Mouse (Mus musculus): ENCODE data around the gene Zfp367. TPM values are rescaled to one million over a fixed set of nuclear protein-coding genes. Genes with fewer than 3 reads are reported as not detected.
A peak's percentile ranks its signal among the peaks of the same experiment; 100 is the strongest.

Gene Zfp367
- polyA plus RNA-seq, 1 experiment from 2014 or later, result 15.6 TPM

DNA sequence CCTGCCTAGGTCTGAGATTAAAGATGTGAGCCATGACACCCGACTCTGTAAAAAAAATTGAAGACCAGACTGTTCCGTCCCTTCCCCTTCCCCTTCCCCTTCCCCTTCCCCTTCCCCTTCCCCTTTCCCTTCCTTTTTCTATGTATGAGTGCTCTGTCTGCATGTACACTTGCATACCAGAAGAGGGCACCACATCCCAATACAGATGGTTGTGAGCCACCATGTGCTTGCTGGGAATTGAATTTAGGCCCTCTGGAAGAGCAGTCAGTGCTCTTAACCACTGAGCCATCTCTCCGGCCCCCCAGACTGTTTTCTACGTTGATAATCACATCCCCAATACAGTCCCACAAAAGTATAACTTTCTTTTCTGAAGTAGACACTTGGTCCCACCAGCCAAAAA, 27.3 kb upstream of the Zfp367 start:
- Histone ChIP-seq H3K4me2 (no peak overlapping the region), H3K9ac (no peak overlapping the region), H3K4me3 (no peak overlapping the region), H3K4me1 (no peaks in the 10 kb centered on the region), H3K36me3 (peaks cover 60% of the 10 kb centered on the region), H3K27me3 (no peaks in the 10 kb centered on the region), H3K9me3 (no peaks in the 10 kb centered on the region), H3K27ac (no peak overlapping the region)
- ATAC-seq (ENCODE audit: insufficient number of reproducible peaks, insufficient read depth, low FRiP score, low TSS enrichment, low read depth), result no peak
- 91% methylated on average over 4 of the region's 4 CpGs for WGBS

DNA sequence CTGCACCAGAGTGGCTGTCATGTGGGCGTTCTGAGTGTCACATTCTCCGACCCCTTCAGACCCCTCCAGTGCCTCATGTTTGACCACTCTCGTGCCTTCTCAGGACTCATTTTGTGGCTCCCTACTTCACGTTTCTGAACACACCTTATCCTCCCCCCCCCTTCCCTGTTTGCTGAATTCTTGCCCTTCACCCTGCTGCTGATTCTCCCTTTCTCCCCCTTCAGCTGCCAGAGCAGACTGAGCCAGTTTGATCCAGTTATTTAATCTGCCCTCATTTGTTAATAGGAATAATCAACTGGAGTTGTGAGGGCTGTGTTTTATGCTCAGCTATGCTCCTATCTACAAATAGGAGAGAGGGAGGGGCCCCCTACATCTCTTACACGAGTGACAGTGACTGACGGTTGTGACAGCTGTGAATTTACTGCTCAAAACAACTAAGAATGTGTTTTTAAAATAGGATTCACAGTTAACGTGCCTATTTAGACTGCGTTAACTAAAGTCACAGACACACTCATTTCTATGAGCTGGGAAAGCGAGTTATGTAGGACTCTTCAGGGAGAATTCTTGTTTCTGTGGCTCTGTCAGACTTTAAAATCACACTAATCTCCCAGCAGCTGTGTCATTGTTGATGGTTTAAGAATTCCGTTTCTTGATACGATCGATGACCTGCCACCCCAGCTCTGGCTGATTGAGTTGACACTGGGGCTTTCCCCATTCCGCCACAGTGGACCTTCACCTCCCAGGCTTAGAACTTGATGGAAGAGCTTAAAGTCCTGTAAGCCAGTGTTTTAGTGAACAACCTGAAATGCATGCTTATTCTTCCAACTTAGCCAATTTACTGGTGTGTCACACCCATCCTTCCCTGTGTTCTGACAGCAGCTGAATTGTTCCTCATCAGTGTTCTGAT, 26.0 kb upstream of the Zfp367 start:
- Histone ChIP-seq H3K4me3 (no peak overlapping the region), H3K36me3 (peaks cover 62% of the 10 kb centered on the region), H3K4me1 (no peaks in the 10 kb centered on the region), H3K4me2 (no peak overlapping the region), H3K27me3 (no peaks in the 10 kb centered on the region), H3K9me3 (no peaks in the 10 kb centered on the region), H3K27ac (no peak overlapping the region), H3K9ac (no peak overlapping the region)
- 72% methylated on average over 13 of the region's 13 CpGs for WGBS
- no peak for ATAC-seq (ENCODE audit: insufficient number of reproducible peaks, insufficient read depth, low FRiP score, low TSS enrichment, low read depth)

- no peaks in the 10 kb centered on the region for H3K4me1 ChIP-seq
- H3K4me2 ChIP-seq, result no peak overlapping the region
- H3K9me3 ChIP-seq, result no peaks in the 10 kb centered on the region; the same call in 1 of the 2 replicates
- 72% methylated on average over 7 of the region's 7 CpGs for WGBS
- H3K27ac ChIP-seq, result no peak overlapping the region
- no peaks in the 10 kb centered on the region for H3K27me3 ChIP-seq
- ATAC-seq (ENCODE audit: insufficient number of reproducible peaks, insufficient read depth, low FRiP score, low TSS enrichment, low read depth), result no peak
- no peak overlapping the region for H3K9ac ChIP-seq
- H3K36me3 ChIP-seq, result peaks cover 65% of the 10 kb centered on the region
- no peak overlapping the region for H3K4me3 ChIP-seq
These were observed 25.0 kb upstream of the Zfp367 start for GRCm38 (mm10) chr13:64178000-64178399.

DNA sequence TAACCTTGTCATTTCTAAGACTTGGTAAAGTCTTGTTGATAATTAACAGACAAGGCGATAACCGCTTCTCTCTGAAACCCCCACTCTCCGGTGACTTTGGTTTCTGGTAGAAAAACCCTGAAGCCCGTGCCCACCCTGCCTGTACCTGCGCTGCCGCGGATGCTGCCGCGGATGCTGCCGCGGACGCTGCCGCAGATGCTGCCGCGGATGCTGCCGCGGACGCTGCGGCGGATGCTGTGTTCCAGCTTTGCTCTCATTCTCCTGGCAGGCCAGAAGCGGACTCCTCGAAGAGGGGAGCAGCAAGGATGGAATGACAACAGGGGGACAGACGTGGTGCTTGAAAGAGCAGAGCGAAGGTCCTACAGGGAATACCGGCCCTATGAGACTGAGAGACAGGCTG, 16.7 kb upstream of the Zfp367 start:
- H3K27me3 ChIP-seq, result no peaks in the 10 kb centered on the region
- H3K36me3 ChIP-seq, result peaks cover 83% of the 10 kb centered on the region
- H3K4me3 ChIP-seq, result no peak overlapping the region
- ATAC-seq (ENCODE audit: insufficient number of reproducible peaks, insufficient read depth, low FRiP score, low TSS enrichment, low read depth), result no peak
- peaks cover 66% of the 10 kb centered on the region for H3K9me3 ChIP-seq
- no peak overlapping the region for H3K4me2 ChIP-seq
- no peaks in the 10 kb centered on the region for H3K4me1 ChIP-seq
- 98% methylated on average over 25 of the region's 25 CpGs for whole genome bisulfite sequencing
- H3K9ac ChIP-seq, result no peak overlapping the region
- no peak overlapping the region for H3K27ac ChIP-seq

DNA sequence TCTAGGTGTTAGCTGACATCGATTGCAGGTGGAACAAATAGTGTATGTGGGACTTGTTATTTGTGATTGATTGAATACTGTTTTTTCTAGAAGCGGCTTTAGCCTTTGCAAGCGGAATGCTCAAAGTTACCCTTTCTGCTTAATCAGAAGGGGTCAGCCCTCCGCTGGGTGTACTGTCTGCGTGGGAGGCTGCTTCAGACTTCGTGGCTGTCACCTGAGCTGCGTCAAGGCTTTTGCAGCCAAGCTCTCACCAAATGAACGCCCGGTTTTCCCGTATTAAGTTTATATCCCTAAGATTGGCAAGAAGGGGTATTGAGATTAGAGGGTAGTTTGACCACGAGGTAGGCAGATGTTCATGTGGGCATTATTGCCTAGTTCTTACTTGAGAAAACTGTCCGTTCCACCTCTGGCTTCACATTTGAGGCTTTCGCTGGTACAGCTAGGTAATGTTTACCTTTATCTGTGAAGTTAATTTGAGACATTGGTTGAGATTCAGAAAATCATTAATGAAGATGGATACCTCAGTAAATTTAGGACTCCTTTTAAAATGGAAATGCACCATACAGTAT, 10.2 kb upstream of the Zfp367 start:
- Histone ChIP-seq H3K36me3 (peaks cover 23% of the 10 kb centered on the region), H3K9ac (peak overlapping the region; percentile 91), H3K9me3 (peaks cover 30% of the 10 kb centered on the region), H3K4me1 (peaks cover 16% of the 10 kb centered on the region), H3K27me3 (no peaks in the 10 kb centered on the region), H3K4me3 (peak overlapping the region; percentile 89), H3K27ac (no peak overlapping the region), H3K4me2 (peak overlapping the region; percentile 97)
- WGBS, result 29% methylated on average over 13 of the region's 13 CpGs
- ATAC-seq (ENCODE audit: insufficient number of reproducible peaks, insufficient read depth, low FRiP score, low TSS enrichment, low read depth), result no peak

DNA sequence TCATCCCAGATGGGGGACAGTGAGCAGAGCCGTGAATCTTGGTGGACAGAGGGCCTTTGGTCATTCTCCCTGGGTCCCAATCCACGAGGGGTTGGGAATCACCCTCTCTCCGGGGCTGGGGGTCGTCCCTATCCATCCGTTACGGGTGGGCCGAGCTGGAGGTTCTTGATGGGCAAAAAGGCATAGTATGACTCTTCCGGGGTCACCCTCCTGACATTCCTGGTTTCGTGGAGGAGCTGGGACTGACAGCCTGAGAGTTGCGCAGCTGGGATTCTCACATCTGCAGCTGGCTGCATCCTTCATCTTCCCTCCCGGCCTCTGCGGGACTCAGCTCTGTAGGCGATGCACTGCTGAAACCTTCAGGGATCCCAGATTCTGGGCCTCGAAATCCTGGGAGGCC, 9.6 kb upstream of the Zfp367 start:
- peaks cover 20% of the 10 kb centered on the region for H3K36me3 ChIP-seq
- no peaks in the 10 kb centered on the region for H3K27me3 ChIP-seq
- H3K4me2 ChIP-seq, result peak overlapping the region; percentile 97
- 0 out of 2 replicates have a peak, but pooled peaks have one; percentile 3 for ATAC-seq (ENCODE audit: insufficient number of reproducible peaks, insufficient read depth, low FRiP score, low TSS enrichment, low read depth)
- peak overlapping the region; percentile 91 for H3K9ac ChIP-seq
- H3K4me1 ChIP-seq, result peaks cover 16% of the 10 kb centered on the region
- 3% methylated on average over 14 of the region's 14 CpGs for WGBS
- peak overlapping the region; percentile 89 for H3K4me3 ChIP-seq
- H3K9me3 ChIP-seq, result peaks cover 29% of the 10 kb centered on the region
- no peak overlapping the region for H3K27ac ChIP-seq

- under 1% methylated on average over 69 of the region's 71 CpGs for WGBS
- peak overlapping the region; percentile 91 for H3K9ac ChIP-seq
- peak overlapping the region; percentile 89 for H3K4me3 ChIP-seq
- peak overlapping the region; percentile 97 for H3K4me2 ChIP-seq
- H3K9me3 ChIP-seq, result peaks cover 24% of the 10 kb centered on the region
- peak overlapping the region; percentile 84 for H3K27ac ChIP-seq
- ATAC-seq (ENCODE audit: insufficient number of reproducible peaks, insufficient read depth, low FRiP score, low TSS enrichment, low read depth), result peak; percentile 57; the same call in 1 of the 2 replicates
- no peaks in the 10 kb centered on the region for H3K27me3 ChIP-seq
- peaks cover 17% of the 10 kb centered on the region for H3K36me3 ChIP-seq
- H3K4me1 ChIP-seq, result peaks cover 16% of the 10 kb centered on the region
These were observed 9.1 kb upstream of the Zfp367 start for GRCm38 (mm10) chr13:64161916-64162611.

- ATAC-seq (ENCODE audit: insufficient number of reproducible peaks, insufficient read depth, low FRiP score, low TSS enrichment, low read depth), result peak; percentile 98
- WGBS, result under 1% methylated on average over 31 of the region's 31 CpGs
These were observed 8.5 kb upstream of the Zfp367 start, which contains the start of gene Habp4 for GRCm38 (mm10) chr13:64161548-64161915. Gene Habp4 (plus strand): TSS chr13:64161824.

GRCm38 (mm10) chr13:64156966-64157365, 4.0 kb upstream of the Zfp367 start:
- Histone ChIP-seq H3K4me1 (peaks cover 17% of the 10 kb centered on the region), H3K4me2 (no peak overlapping the region), H3K9me3 (no peaks in the 10 kb centered on the region), H3K9ac (no peak overlapping the region), H3K27ac (no peak overlapping the region), H3K4me3 (no peak overlapping the region), H3K36me3 (no peaks in the 10 kb centered on the region), H3K27me3 (no peaks in the 10 kb centered on the region)
- ATAC-seq (ENCODE audit: insufficient number of reproducible peaks, insufficient read depth, low FRiP score, low TSS enrichment, low read depth), result no peak

More at GRCm38 (mm10) chr13:64161548-64161915, 8.5 kb upstream of the Zfp367 start, which contains the start of gene Habp4:
- Histone ChIP-seq H3K36me3 (peaks cover 12% of the 10 kb centered on the region), H3K4me3 (peak within 1 kb of the TSS; percentile 89), H3K9me3 (peaks cover 18% of the 10 kb centered on the region), H3K27ac (peak within 1 kb of the TSS; percentile 84), H3K4me2 (peak within 1 kb of the TSS; percentile 97), H3K4me1 (peaks cover 16% of the 10 kb centered on the region), H3K27me3 (no peaks in the 10 kb centered on the region), H3K9ac (peak within 1 kb of the TSS; percentile 91)

DNA sequence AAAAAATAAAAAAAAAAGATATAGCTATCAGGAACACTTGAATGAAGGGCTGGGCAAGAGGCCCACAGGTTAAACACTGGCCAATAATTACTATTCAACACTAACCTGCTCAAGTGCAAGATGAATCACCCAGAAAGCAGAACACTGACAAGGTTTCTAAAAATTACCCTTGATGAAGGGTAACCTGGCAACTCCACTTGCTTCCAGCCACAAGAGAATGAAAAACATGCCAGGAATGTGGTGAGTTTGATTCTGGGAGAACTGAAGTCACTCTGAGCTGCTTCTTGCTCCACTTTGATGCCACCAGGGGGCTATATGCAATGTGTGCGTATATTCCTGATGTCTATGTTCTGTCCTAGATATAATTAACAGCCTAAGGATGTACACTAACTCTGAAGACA, 2.2 kb upstream of the Zfp367 start:
- no peak for ATAC-seq (ENCODE audit: insufficient number of reproducible peaks, insufficient read depth, low FRiP score, low TSS enrichment, low read depth)
- peaks cover 28% of the 10 kb centered on the region for H3K4me1 ChIP-seq
- H3K27me3 ChIP-seq, result no peaks in the 10 kb centered on the region
- H3K27ac ChIP-seq, result no peak overlapping the region
- no peak overlapping the region for H3K9ac ChIP-seq
- H3K36me3 ChIP-seq, result no peaks in the 10 kb centered on the region
- no peak overlapping the region; the same call in 1 of the 2 replicates for H3K4me2 ChIP-seq
- no peak overlapping the region for H3K4me3 ChIP-seq
- no peaks in the 10 kb centered on the region for H3K9me3 ChIP-seq
- WGBS, result 6% methylated on average over 1 of the region's 1 CpGs

DNA sequence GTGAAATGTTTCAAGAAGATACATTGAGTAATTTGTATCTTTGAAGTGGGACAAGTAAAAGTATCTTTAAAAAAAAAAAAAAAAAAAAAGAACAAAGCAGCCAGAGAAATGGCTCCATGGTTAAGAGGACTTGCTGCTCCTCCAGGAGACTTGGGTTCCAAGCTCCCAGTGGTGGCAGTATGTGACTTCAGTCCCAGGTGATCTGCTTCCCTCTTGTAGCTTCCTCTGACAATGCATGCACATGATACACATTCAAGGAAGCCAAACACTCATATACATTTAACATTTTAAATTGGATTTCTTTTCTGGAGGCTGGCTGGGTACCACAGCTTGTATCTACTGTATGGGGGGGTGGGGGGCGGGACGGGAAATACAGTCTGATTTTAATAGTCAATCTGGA, 1.6 kb upstream of the Zfp367 start:
- Histone ChIP-seq H3K27ac (no peak overlapping the region), H3K36me3 (no peaks in the 10 kb centered on the region), H3K4me2 (no peak overlapping the region), H3K4me1 (peaks cover 32% of the 10 kb centered on the region), H3K4me3 (no peak overlapping the region), H3K27me3 (no peaks in the 10 kb centered on the region), H3K9ac (no peak overlapping the region), H3K9me3 (no peaks in the 10 kb centered on the region)
- no peak for ATAC-seq (ENCODE audit: insufficient number of reproducible peaks, insufficient read depth, low FRiP score, low TSS enrichment, low read depth)
- 57% methylated on average over 2 of the region's 2 CpGs for WGBS

Data from embryonic facial prominence, embryonic 13.5 days (tissue).